Mouse (Mus musculus) liver (tissue): ENCODE data around the gene Hist1h2bf.
"Not testable (repeated sequence)": the region's sequence is repeated elsewhere in the genome, so short reads cannot be mapped to it uniquely, and the experiment has no call there.

Source experiments
- DNase-seq: peaks from one replicate; pipeline ENCODE4 v3.0.0-alpha.2; 2020; ENCODE audit warnings: mixed read lengths

Hist1h2bf gene

DNA sequence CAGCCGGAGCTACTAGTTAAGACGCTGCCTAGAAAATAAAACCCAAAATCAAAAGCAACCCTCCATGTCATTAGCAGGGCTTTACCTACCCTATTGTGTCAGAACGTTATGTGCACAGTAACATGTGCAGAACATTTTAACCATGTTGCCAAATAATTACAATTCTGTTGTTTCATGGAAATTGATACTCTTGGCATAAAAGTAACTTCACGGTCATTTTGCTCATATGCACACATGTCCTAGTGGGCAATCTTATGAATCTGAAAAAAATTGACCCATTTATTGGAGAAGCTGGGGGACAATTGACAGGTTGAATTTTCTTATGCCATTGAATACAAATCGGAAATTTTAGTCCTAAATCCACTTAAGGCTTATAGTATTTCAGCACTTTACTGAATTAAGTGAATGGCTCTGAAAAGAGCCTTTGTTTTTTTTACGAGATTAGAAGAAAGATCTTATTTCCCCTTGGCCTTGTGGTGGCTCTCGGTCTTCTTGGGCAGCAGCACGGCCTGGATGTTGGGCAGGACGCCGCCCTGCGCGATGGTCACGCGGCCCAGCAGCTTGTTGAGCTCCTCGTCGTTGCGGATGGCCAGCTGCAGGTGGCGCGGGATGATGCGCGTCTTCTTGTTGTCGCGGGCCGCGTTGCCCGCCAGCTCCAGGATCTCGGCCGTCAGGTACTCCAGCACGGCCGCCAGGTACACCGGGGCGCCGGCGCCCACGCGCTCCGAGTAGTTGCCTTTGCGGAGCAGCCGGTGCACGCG is 3.6 kb downstream of the Hist1h2bf start:
- not testable (repeated sequence) for DNase-seq

DNA sequence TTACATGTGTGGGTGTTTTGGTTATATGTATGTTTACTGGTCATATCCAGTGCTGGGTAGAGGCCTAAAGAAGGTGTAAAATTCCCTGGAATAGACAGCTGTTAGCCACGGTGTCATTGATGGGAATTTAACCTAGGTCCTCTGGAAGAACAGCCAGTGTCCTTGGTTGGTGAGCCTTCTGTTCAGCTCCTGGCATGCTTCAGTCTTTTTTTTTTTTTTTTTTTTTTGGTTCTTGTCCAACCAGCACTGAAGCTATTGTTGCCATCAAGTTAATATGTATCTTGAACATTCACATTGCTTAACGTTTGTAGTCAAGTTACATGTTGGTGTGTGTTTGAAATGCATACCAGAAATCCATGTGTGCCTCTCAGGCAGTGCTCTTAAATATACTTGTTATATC is 9.5 kb downstream of the Hist1h2bf start:
- no peak for DNase-seq

DNA sequence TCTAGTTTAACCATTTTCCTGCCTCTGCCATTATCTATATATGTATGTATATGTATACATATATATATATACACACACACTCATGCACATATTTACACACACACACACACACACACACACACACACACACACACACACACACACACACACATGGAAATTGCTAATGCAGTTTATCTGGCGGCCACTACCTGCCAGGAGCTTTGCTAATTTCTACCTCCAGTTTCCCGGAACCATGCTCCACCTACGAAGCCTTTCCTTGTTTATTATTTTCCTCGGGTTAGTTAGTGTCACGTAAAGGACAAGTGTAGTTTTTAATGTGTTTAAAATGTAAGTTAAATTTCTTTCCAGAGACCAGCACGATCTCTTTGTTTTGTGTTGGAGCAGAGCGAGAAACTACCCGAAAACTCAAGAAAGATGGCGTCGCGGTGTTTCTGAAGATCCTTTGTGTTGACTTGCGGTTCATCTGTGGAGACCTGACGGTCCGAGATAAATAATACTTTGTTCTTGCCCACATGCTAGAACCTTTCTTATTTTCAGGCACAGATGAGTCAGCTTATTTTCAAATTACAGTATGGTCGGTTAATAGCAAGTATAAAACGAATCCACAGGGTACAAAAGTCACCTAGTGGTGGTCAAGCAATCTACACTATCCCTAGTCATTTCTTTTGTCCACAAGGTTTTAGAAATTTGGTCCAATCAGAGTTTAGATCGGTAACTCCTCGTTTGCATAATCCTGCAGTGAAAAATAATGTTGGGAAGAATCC is 11.1 kb downstream of the Hist1h2bf start:
- DNase-seq, result peak; percentile 43

- DNase-seq, result peak; percentile 93
Observed at GRCm38 (mm10) chr13:23561883-23562659, 11.9 kb downstream of the Hist1h2bf start, which contains the start of gene Hist1h3e. Gene Hist1h3e, minus strand, starts transcription at chr13:23562369.

- DNase-seq, result not testable (repeated sequence)
Observed at GRCm38 (mm10) chr13:23561531-23561882, 12.5 kb downstream of the Hist1h2bf start.

- DNase-seq, result not testable (repeated sequence)
Observed at GRCm38 (mm10) chr13:23560699-23561098, 13.3 kb downstream of the Hist1h2bf start.

- no peak for DNase-seq
Observed at GRCm38 (mm10) chr13:23556906-23557305, 17.1 kb downstream of the Hist1h2bf start.

- DNase-seq, result peak; percentile 79
Observed at GRCm38 (mm10) chr13:23555839-23556416, 18.1 kb downstream of the Hist1h2bf start.

DNA sequence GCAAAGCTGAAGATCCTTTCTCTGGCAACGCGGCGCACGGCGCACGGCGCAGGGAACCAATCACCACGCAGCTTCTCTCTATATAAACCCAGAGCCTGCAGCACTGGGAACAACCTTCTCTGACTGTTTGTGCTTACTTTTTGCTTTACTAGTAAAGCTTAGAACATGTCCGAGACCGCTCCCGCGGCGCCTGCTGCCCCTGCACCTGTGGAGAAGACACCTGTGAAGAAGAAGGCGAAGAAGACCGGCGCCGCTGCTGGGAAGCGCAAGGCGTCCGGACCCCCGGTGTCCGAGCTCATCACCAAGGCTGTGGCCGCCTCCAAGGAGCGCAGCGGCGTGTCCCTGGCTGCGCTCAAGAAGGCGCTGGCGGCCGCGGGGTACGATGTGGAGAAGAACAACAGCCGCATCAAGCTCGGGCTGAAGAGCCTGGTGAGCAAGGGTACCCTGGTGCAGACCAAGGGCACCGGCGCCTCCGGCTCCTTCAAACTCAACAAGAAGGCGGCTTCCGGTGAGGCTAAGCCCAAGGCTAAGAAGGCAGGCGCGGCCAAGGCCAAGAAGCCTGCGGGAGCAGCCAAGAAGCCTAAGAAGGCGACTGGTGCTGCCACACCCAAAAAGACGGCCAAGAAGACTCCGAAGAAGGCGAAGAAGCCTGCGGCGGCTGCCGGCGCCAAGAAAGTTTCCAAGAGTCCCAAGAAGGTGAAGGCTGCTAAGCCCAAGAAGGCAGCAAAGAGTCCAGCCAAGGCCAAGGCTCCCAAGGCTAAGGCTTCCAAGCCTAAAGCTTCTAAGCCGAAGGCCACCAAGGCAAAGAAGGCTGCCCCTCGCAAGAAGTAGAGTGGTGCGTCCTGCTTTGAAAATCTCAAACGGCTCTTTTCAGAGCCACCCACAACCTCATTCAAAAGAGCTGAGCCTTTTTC is 18.8 kb downstream of the Hist1h2bf start:
- DNase-seq, result peak; percentile 95

- DNase-seq, result no peak
Observed at GRCm38 (mm10) chr13:23554393-23554792, 19.6 kb downstream of the Hist1h2bf start.

- no peak for DNase-seq
Observed at GRCm38 (mm10) chr13:23552962-23553361, 21.0 kb downstream of the Hist1h2bf start, which contains the start of gene Hist1h1d. Gene Hist1h1d, plus strand, starts transcription at chr13:23553262.

GRCm38 (mm10) chr13:23551931-23552914 is 21.8 kb downstream of the Hist1h2bf start:
- no peak for DNase-seq

- peak; percentile 92 for DNase-seq
Observed at GRCm38 (mm10) chr13:23551146-23551834, 22.7 kb downstream of the Hist1h2bf start, which contains the start of gene Hist1h4f. Gene Hist1h4f, minus strand, starts transcription at chr13:23551648.

DNA sequence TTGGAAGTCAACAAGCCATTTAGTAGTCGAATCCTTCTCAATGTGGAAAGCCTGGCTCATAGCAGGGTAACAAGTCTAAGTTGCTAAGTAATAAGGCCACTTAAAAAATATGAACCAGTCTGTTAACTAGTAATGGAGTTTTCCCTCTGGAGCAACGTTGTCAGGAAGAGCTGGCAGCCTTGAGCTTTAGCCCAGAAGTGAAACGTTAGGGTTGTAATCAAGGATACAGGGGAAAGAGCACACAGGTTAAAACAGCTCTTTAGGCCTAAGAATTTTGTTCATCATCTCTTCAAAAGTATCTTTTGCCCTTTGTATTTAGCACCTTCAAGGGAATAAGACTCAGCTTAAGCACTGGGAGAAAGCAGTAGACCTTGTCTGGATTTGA is 23.2 kb downstream of the Hist1h2bf start:
- DNase-seq, result no peak

DNA sequence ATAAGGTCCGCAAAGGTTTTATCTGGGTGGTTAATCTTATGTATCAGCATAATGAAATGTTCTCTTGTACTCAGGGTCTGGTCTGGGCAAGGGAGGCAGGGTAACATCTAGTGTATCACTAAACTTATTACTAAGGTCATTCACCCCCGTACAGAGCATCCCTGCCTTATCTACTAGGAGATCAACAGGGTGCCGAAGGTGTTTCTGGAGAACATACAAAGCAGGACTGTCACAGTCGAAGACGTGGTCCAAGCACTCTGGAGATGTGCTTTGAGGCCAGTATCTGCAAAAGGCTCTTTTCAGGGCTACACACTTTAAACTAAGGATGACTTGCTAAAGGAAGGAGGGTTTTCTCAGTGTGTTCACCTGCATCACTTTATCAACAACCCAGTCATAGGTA is 27.3 kb downstream of the Hist1h2bf start:
- no peak for DNase-seq

DNA sequence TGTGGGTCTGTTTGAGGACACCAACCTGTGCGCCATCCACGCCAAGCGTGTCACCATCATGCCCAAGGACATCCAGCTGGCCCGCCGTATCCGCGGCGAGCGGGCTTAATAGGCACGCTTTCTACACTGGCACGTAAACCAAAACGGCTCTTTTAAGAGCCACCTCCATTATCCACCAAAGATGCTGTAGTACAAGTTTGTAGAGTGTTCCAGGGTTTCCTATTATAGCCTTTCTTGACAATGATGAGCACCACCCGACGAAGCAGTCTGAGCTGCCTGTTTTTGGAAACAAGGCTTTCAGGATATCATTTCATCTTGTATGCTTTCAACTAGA is 29.2 kb downstream of the Hist1h2bf start:
- not testable (repeated sequence) for DNase-seq

DNA sequence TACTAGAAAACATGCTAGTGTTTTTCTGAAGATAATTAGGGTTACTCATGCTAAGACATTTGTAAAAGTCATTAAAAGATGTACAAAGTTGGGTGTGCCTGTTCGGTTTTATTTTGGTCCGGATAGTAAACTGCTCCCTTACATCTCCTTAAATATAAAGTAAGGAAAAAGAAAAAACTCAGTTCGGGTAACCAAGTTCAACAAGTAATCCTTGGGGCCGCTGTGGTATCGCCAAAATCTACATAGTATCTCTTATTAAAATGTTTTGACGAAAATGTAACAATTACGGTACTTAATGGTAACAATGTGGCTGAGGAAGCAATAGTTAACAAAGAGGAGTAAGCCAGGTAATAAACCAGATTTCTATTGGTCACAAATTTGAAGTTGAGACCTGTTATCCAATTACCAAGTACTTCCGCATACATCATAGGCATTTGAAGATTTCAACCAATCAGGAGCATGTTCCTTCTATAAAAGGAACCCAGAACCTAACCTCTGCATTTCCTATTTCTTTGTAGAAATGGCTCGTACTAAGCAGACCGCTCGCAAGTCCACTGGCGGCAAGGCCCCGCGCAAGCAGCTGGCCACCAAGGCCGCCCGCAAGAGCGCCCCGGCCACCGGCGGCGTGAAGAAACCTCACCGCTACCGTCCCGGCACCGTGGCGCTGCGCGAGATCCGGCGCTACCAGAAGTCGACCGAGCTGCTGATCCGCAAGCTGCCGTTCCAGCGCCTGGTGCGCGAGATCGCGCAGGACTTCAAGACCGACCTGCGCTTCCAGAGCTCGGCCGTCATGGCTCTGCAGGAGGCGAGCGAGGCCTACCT is 29.8 kb downstream of the Hist1h2bf start, which contains the start of gene Hist1h3f:
Hist1h3f (plus strand) TSS at position 88 of the 822 bp plus-strand sequence.
- DNase-seq, result peak; percentile 81

DNA sequence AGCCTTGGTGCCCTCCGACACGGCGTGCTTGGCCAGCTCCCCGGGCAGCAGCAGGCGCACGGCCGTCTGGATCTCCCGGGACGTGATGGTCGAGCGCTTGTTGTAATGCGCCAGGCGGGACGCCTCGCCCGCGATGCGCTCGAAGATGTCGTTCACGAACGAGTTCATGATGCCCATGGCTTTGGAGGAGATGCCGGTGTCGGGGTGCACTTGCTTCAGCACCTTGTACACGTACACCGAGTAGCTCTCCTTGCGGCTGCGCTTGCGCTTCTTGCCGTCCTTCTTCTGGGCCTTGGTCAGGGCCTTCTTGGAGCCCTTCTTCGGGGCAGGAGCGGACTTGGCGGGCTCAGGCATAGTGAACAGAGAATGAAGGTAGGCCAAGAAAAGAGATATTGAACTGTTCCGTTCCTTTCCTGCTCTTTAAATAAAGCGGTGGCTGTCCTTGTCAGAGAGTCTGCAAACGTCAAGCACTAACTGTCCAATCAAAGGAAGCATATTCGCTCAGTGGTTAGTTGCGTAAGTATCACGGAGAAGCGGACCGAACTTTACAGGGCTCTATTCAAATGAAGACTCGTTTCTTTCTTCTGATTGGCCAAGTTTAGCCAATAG is 30.9 kb downstream of the Hist1h2bf start, which contains the start of gene Hist1h2bh:
Hist1h2bh (minus strand) TSS at position 394 of the 609 bp plus-strand sequence.
- DNase-seq, result peak; percentile 85
